Mouse (Mus musculus) right cerebral cortex, postnatal 10 days (tissue): ENCODE data around the gene Crybg3.

Source experiments
- DNase-seq, 2 experiments: peaks; one replicate each; pipeline ENCODE4 v3.0.0; 2021; ENCODE audit warnings: low spot score in 2 of 2

Crybg3 gene

GRCm38 (mm10) chr16:59451813-59452212 is 149.0 kb downstream of the Crybg3 start:
- no peak for DNase-seq

GRCm38 (mm10) chr16:59449092-59449491 is 151.7 kb downstream of the Crybg3 start:
- DNase-seq, result no peak

GRCm38 (mm10) chr16:59448181-59448580 is 152.6 kb downstream of the Crybg3 start:
- DNase-seq, result no peak

- DNase-seq, result no peak
Measured at GRCm38 (mm10) chr16:59444880-59445559, 155.8 kb downstream of the Crybg3 start.
